Mouse (Mus musculus) thymus, adult 2 months (tissue): ENCODE data around the gene Btbd19.

ENCODE experiments used
- CTCF ChIP-seq: fragments of 200-500 bp; IDR thresholded peaks from 2 replicates; pipeline ENCODE4 v1.5.1; 2012; ENCODE audit warnings: mild to moderate bottlenecking, control low read depth, low read length, moderate library complexity, borderline replicate concordance; ENCODE audit not compliant: control insufficient read depth, poor library complexity, insufficient read depth; ENCODE audit errors: extremely low read depth
- POLR2A ChIP-seq: fragments of 200-500 bp; IDR thresholded peaks from 2 replicates; pipeline ENCODE4 v1.6.1; 2012; ENCODE audit warnings: mild to moderate bottlenecking, low read length, control low read depth, moderate library complexity; ENCODE audit not compliant: control insufficient read depth, poor library complexity, insufficient read depth; ENCODE audit errors: extremely low read depth

DNA sequence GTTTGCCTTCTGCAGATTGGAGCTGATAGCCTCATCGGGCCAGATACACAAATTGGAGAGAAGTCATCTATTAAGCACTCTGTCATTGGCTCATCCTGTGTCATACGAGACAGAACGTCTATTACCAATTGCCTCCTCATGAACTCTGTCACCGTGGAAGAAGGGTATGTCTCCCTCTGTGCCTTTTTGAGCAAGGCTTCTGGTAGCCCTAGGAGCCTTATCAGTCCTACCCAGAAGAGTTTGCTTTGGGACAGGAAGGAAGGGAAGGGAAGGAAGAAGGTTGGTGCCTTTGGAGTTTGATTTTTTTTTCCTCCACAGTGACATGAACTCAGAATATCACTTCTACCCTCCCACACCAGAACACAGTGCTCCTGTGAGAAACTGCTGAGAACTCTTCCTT, 54.9 kb downstream of the Btbd19 start:
- TF ChIP-seq POLR2A (no peak), CTCF (no peak)
